Mouse (Mus musculus) lung, postnatal 0 days (tissue): Measurements from ENCODE around the gene Lysmd4.

Source experiments
- CTCF ChIP-seq: IDR thresholded peaks from 2 replicates; pipeline ENCODE4 v1.5.1; 2016; ENCODE audit warnings: antibody characterized with exemption, mild to moderate bottlenecking
- EP300 ChIP-seq: IDR thresholded peaks from 2 replicates; pipeline ENCODE4 v1.6.1; 2016; ENCODE audit warnings: antibody characterized with exemption, mild to moderate bottlenecking, control low read depth

- no peak for TF ChIP-seq CTCF
- TF ChIP-seq EP300 = no peak
Observed at GRCm38 (mm10) chr7:67232504-67232903, 10.2 kb downstream of the Lysmd4 start.
